Mouse (Mus musculus) ES-Bruce4 (cell line): Measurements from ENCODE around the gene Isg15.

Experiments
- CTCF ChIP-seq: IDR thresholded peaks from one replicate; pipeline ENCODE4 v1.8.1; 2011; ENCODE audit warnings: low read depth, low read length
- POLR2A ChIP-seq: IDR thresholded peaks from one replicate; pipeline ENCODE4 v1.8.1; 2011; ENCODE audit warnings: low read length; ENCODE audit not compliant: insufficient read depth

DNA sequence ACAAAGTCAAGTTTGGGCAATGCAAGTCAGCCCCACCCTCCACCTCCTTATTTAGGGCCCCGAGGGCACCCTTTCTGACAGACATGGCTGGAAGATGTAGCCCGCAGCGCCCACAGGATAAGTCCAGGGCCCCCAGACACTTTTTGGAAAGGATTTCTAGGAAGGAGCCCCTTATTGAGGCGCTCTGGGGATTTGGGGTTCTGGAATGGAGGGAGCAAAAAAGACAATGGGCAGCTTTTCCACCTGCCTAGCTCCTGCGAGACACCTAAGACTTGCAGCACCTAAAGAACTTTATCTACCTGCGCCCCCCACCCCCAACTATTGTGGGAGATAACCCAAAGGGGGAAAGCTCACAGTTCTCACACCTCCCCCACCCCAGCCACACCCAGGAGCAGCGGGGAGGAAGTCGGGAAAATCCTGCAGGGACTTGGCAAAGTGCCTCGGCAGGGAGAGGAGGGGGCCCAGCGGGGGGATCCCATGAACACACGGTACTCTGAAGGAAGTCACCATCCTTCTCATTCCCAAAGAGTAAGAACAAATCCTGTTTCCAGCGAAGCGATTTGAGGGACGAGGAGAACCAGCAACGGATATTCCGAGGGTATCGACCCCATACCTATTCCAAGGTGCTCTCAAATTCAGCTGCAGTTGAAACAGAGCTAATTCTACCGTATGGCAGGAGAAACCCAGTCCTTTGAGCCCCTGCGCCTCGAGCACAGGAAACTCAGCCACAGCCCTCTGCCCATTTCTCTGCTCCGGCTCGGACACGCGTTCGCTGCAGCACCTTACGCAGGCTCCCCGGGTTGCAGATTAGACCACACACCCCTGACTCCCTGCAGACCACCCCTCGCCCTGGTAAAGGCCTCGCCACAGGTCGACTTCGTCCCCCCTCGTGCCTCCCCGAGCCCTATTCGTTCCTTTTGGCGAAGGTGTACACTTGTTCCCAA is 4.4 kb downstream of the Isg15 start:
- TF ChIP-seq POLR2A (no peak), CTCF (no peak)
